Mouse (Mus musculus) hindbrain, postnatal 0 days (tissue): ENCODE measurements around the gene Myo16. TPM values are rescaled to one million over a fixed set of nuclear protein-coding genes. Genes with fewer than 3 reads are reported as not detected.
A peak's percentile ranks its signal among the peaks of the same experiment; 100 is the strongest.

ENCODE experiments used
- ATAC-seq: fragments of 200-750 bp; cut with Nextera tagmentation; 2 replicates; pipeline ENCODE4 v1.8.0; 2017; ENCODE audit warnings: mild to moderate bottlenecking, moderate TSS enrichment, moderate library complexity
- DNase-seq: peaks from one replicate; pipeline ENCODE4 v3.0.0-alpha.2; 2015; ENCODE audit warnings: low spot score
- H3K27ac ChIP-seq: fragments of 300-500 bp; sonication (generic); 2 replicates; pipeline ENCODE4 v1.5.1; 2014; ENCODE audit warnings: mild to moderate bottlenecking
- H3K27me3 ChIP-seq: fragments of 300-500 bp; sonication (generic); 2 replicates; pipeline ENCODE4 v1.6.1; 2014; ENCODE audit warnings: low read length, mixed read lengths; ENCODE audit not compliant: insufficient read depth
- H3K36me3 ChIP-seq: fragments of 300-500 bp; sonication (generic); 2 replicates; pipeline ENCODE4 v1.6.1; 2014; ENCODE audit warnings: low read length, mixed read lengths; ENCODE audit not compliant: insufficient read depth
- H3K4me1 ChIP-seq: fragments of 300-500 bp; sonication (generic); 2 replicates; pipeline ENCODE4 v1.6.1; 2014; ENCODE audit warnings: antibody characterized with exemption, low read length, mixed read lengths; ENCODE audit not compliant: insufficient read depth
- H3K4me2 ChIP-seq: fragments of 300-500 bp; sonication (generic); 2 replicates; pipeline ENCODE4 v1.6.1; 2014; ENCODE audit warnings: low read depth, mild to moderate bottlenecking, low read length, moderate library complexity, mixed read lengths
- H3K4me3 ChIP-seq: fragments of 300-500 bp; sonication (generic); 2 replicates; pipeline ENCODE4 v1.5.1; 2014; ENCODE audit warnings: low read length
- H3K9ac ChIP-seq: fragments of 300-500 bp; sonication (generic); replicated peaks from 2 replicates; pipeline ENCODE4 v1.6.1; 2014; ENCODE audit warnings: mild to moderate bottlenecking, low read length, moderate library complexity, mixed read lengths
- H3K9me3 ChIP-seq: fragments of 300-500 bp; sonication (generic); 2 replicates; pipeline ENCODE4 v1.6.1; 2016; ENCODE audit warnings: low read length, mixed read lengths
- CTCF ChIP-seq: IDR thresholded peaks from 2 replicates; pipeline ENCODE4 v1.5.1; 2016; ENCODE audit warnings: antibody characterized with exemption, control low read depth, low read depth
- WGBS: fragments of 180-500 bp; shearing (Covaris S2); extraction: QIAGEN DNeasy Blood & Tissue Kit; methylation state at CpG from one replicate; pipeline ENCODE4 v1.1.7; 2014; 5-methylcytosine and 5-hydroxymethylcytosine counted together
- polyA plus RNA-seq: library from polyadenylated mRNA; unstranded; fragments of >200 nt; fragmentation: Nextera tagmentation; extraction: Ambion mirVana; gene quantifications from 2 replicates; pipeline ENCODE4 v1.2.1, GENCODE M21; 2015
- total RNA-seq: library from RNA; depleted of rRNA; stranded (reverse); fragments of >200 nt; gene quantifications from 2 replicates; pipeline ENCODE4 v1.2.3, GENCODE M21; 2014; rRNA removed

Myo16 gene
- total RNA-seq, result 71.2 and 71.8 TPM in 2 replicates
- 8.1 and 8.7 TPM in 2 replicates for polyA plus RNA-seq

DNA sequence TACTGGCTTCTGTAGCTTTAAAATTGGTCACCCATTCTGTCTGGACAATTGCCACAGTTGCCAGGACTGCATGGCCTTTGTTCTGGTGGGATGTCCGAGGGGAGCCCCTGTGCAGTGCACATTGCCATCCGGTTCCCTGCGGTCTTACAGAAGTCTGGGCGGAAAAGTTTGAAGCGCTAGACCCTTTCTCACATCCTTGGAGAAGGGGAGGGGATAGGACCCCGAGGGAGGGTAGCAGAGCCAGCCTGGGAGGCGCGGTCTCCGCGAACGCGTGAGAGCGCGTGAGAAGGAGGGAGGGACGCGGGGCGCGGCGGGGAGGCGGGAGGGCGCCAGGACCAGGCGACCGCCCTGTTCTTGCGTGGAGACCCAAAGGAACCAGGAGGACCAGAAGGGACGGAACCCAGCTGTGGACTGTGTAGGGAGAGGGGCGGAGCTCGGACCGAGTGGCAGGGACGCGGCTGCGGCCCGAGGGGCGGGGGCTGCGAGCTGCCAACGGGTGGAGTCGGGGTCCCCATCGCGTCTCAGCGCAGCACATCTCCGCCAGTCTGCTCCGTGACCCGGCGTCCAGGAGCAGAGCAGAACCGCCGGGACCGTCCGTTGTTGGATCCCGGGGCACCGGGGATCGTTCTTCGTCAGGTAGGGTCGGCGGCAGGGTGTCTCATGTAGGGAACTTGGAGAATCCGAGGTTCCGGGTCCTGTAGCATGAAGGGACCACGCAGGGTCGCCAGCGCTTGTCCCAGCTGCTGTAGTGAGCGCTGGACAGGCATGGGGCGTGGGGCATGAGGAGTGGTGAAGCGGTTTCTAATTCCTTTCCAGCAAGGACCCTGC, at the start of gene Myo16:
Gene Myo16 (plus strand): TSS at position 301 of the 828 bp plus-strand sequence.
- Histone ChIP-seq H3K4me1 (peaks cover 12% of the 10 kb centered on the region; the same call in 1 of the 2 replicates), H3K27me3 (no peaks in the 10 kb centered on the region), H3K9me3 (no peaks in the 10 kb centered on the region), H3K4me2 (peak within 1 kb of the TSS; percentile 62), H3K9ac (peak within 1 kb of the TSS; percentile 76), H3K4me3 (peak within 1 kb of the TSS; percentile 61), H3K27ac (peak within 1 kb of the TSS; percentile 78), H3K36me3 (no peaks in the 10 kb centered on the region)
- ATAC-seq, result peak; percentile 91
- under 1% methylated on average over 57 of the region's 61 CpGs for WGBS
- DNase-seq, result peak; percentile 85
- no peak for TF ChIP-seq CTCF

DNA sequence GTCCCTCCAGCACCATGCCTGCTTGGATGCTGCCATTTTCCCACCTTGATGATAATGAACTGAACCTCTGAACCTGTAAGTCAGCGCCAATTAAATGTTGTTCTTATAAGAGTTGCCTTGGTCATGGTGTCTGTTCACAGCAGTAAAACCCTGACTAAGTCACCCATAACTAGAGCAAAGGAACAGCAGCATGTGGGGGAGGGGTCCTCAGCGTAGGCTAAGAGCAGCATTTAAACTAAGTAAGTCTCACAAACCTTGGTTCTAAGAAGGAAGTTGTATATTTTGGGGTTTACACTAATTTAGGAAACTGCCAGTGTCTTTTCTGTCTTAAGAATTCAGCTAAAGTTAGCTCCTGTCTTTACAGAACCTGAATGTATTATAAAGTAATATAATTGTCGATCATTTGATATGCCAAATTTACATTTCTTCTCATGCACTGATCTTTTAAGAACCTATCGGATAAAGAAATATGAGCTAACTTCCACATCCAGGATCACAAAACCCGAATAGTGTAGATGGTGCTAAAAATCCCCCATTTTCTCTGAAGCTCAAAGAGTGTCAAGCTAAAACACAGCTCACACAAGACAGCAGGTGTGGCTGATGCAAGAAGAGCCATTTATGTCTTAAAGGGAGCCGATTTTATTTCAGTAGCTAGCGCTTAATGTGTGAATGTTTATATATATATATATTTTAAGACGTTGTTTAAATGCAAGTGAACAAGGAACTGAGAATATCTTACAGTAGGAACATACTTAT, 45.0 kb upstream of the Myo16 start:
- Histone ChIP-seq H3K9me3 (no peaks in the 10 kb centered on the region), H3K9ac (no peak overlapping the region), H3K4me3 (no peak overlapping the region), H3K4me2 (no peak overlapping the region), H3K27me3 (no peaks in the 10 kb centered on the region), H3K27ac (no peak overlapping the region), H3K4me1 (no peaks in the 10 kb centered on the region), H3K36me3 (no peaks in the 10 kb centered on the region)
- ATAC-seq, result no peak
- WGBS, result 88% methylated on average over 8 of the region's 8 CpGs
- no peak for TF ChIP-seq CTCF
- no peak for DNase-seq

DNA sequence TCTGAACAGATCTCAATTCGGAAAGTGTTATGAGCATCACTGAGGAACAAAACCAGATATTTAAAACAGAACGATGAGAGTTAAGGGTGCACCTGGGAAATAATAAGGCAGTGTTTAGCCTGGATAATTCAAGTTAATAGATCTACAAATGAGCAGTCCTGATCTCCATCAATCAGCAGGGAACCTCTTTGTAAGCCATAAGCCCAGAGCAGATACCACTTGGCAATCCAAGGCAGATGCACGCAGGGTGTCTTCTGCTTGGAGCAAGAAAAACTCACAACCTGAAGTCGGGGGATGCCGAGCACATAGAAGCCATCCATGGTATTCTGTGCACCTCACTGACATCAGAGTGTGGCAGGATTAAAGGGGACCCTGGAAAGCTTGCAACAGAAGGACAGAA, 31.0 kb upstream of the Myo16 start:
- Histone ChIP-seq H3K4me1 (no peaks in the 10 kb centered on the region), H3K4me2 (no peak overlapping the region), H3K9ac (no peak overlapping the region), H3K27ac (no peak overlapping the region), H3K36me3 (no peaks in the 10 kb centered on the region), H3K27me3 (no peaks in the 10 kb centered on the region), H3K9me3 (no peaks in the 10 kb centered on the region), H3K4me3 (no peak overlapping the region)
- WGBS, result 59% methylated on average over 5 of the region's 5 CpGs
- DNase-seq (no peak), ATAC-seq (no peak)
- TF ChIP-seq CTCF, result no peak

DNA sequence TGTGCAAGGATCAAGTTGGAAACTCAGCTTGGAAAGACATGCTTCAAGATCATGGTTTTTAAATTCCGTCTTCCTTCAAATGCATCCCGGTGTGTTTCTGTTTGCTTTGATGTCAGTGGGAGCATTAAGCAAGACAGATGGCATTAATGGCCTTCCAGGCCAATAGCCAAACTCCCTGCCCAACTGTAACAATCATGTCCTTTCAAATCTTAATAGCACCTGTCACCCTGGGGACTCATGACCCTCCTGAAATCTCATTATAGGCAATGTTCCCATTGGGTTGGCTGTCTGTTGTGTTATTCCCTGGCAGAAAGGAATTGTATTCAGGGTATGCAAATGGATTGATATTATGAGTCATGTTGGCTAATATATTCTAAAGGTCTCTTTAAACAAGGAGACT, 30.3 kb upstream of the Myo16 start:
- WGBS, result 35% methylated on average over 2 of the region's 2 CpGs
- no peak overlapping the region for H3K27ac ChIP-seq
- H3K4me3 ChIP-seq, result no peak overlapping the region
- no peak overlapping the region for H3K4me2 ChIP-seq
- TF ChIP-seq CTCF, result no peak
- no peaks in the 10 kb centered on the region for H3K27me3 ChIP-seq
- H3K9me3 ChIP-seq, result no peaks in the 10 kb centered on the region
- H3K36me3 ChIP-seq, result no peaks in the 10 kb centered on the region
- H3K9ac ChIP-seq, result no peak overlapping the region
- ATAC-seq, result no peak
- H3K4me1 ChIP-seq, result no peaks in the 10 kb centered on the region
- DNase-seq, result peak; percentile 68

DNA sequence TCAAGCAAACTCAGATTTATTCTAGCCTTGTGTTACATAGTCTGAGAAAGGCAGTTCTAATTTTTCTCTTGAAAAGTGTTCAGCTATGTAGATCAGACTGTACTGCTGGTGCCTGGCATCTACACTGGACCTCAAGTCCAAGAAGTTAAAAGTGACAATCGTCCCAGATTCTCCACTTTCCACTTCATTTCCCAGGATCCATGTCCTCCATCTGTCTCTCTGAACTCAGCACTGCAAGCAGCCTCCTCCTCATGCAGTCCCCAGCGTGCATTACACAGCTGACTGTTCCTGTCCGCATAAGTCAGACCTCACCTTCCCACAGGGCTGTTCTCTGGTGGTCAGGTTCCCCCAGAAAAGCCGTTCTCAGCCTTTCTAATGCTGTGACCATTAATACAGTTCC, 28.0 kb upstream of the Myo16 start:
- Histone ChIP-seq H3K4me3 (no peak overlapping the region), H3K36me3 (no peaks in the 10 kb centered on the region), H3K4me2 (no peak overlapping the region), H3K9me3 (no peaks in the 10 kb centered on the region), H3K9ac (no peak overlapping the region), H3K4me1 (no peaks in the 10 kb centered on the region), H3K27ac (no peak overlapping the region), H3K27me3 (no peaks in the 10 kb centered on the region)
- no peak for TF ChIP-seq CTCF
- 65% methylated on average over 4 of the region's 4 CpGs for WGBS
- ATAC-seq, result no peak
- DNase-seq, result peak; percentile 36

DNA sequence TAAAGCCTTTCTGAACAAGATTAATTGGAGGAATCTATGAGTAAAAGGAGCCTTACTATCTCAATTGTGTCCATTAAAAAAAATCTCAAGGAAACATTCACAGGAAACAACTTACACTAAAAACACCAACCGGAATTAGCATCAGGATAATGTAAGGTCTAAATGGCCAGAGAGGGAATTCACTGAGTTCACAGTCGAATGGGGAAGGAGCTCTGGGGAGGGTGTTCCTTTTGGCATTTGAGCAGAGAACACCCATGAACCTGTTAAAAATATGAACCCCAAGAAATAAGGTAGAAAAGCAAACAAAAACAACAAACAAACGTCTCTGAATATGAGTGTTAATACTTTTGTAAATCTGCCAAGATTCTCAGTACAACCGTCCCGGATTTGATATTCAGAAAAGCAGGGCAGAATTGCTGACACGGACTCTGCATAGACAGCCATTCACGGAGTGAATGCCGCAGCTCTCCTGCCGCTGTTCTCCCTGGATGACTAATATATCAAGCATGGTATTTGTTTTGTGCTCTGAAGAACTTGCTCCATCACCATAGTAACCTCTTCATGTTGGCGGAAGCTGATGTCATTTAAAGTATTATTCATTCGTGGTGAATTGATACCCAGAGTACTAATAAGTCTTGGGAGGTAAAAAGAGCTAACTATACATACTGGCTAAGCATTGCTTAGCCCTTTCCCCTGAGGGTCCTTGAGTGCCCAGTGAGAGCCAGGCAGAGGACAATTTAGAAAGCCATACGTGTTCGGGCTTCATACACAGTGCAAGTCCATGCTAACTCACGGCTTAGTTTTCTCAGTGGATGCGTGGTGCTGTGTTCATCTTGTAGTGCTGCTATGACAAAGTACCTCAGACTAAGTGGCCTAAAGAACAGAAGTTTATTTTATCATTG, 22.9 kb upstream of the Myo16 start:
- Histone ChIP-seq H3K27me3 (no peaks in the 10 kb centered on the region), H3K4me2 (peak overlapping the region; percentile 0; the same call in 1 of the 2 replicates), H3K9me3 (no peaks in the 10 kb centered on the region), H3K9ac (no peak overlapping the region), H3K4me3 (no peak overlapping the region), H3K27ac (no peak overlapping the region), H3K36me3 (no peaks in the 10 kb centered on the region), H3K4me1 (no peaks in the 10 kb centered on the region)
- no peak for TF ChIP-seq CTCF
- peak; percentile 61 for DNase-seq
- 23% methylated on average over 15 of the region's 15 CpGs for WGBS
- peak; percentile 91 for ATAC-seq
